24 mouse cellular contexts compared by ENCODE assay signal in the genomic region with DNA sequence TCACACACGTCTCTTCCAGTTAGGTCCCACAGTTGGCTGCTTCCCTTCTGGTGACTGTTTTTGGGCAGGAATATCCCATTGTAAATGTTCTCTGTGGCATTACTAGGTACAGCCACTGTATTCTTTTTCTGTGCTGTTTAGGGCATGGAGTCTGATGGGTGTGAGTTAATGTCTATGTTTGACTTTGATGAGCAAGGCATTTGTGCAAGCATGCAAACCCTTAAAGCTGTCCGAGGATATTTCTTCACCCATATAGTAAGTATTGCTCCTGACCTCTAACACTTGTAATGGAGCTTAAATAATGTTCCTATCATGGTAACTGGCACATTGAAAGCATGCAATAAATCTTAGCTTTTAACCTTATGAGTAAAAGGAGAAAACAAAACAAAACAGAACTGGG.
"Had no signal": no experiment of that assay in that cellular context is flagged by ENCODE, and none has a peak within 500 bp of the region (broad histone marks: within the 10 kb centered on the region; RNA-seq: fewer than 3 reads in every experiment).

No protein-coding gene starts in this region.

- H3K9ac ChIP-seq: heart, embryonic 12.5 days; hindbrain, embryonic 15.5 days; intestine, embryonic 15.5 days; limb, embryonic 12.5 days had no signal

- H3K36me3 ChIP-seq: heart, embryonic 10.5 days; heart, embryonic 12.5 days; hindbrain, embryonic 10.5 days; hindbrain, embryonic 15.5 days; intestine, embryonic 15.5 days; limb, embryonic 10.5 days; limb, embryonic 12.5 days had no signal

- H3K4me1 ChIP-seq: heart, embryonic 10.5 days; heart, embryonic 12.5 days; hindbrain, embryonic 15.5 days; intestine, embryonic 15.5 days; limb, embryonic 10.5 days; limb, embryonic 12.5 days had no signal

- ATAC-seq: inflammation-experienced regulatory T-cells, adult 6 months; intestine, embryonic 15.5 days; intestine, postnatal 0 days had no signal

- H3K27me3 ChIP-seq: heart, embryonic 12.5 days; hindbrain, embryonic 15.5 days; intestine, embryonic 15.5 days; limb, embryonic 12.5 days had no signal

- H3K27ac ChIP-seq: gastrocnemius, adult 2 months; heart, embryonic 10.5 days; hindbrain, embryonic 10.5 days; hindbrain, embryonic 15.5 days; intestine, embryonic 15.5 days; layer of hippocampus, adult 2 months; left cerebral cortex, adult 2 months; limb, embryonic 10.5 days; limb, embryonic 12.5 days had no signal

- H3K4me2 ChIP-seq: heart, embryonic 12.5 days; hindbrain, embryonic 15.5 days; intestine, embryonic 15.5 days; limb, embryonic 12.5 days; liver, embryonic 11.5 days had no signal

- DNase-seq: gastrocnemius, adult 2 months; gastrocnemius, postnatal 10 days; gastrocnemius, postnatal 25 days; heart, adult 18-20 months; heart, postnatal 10 days; heart, postnatal 4 days; kidney, adult 18-20 months; kidney, adult 8-10 months; kidney, postnatal 10 days; kidney, postnatal 25 days; kidney, postnatal 4 days; liver had no signal

- H3K9me3 ChIP-seq: heart, embryonic 10.5 days; heart, embryonic 12.5 days; hindbrain, embryonic 10.5 days; hindbrain, embryonic 15.5 days; intestine, embryonic 15.5 days; limb, embryonic 10.5 days; limb, embryonic 12.5 days had no signal

- H3K4me3 ChIP-seq: gastrocnemius, adult 2 months; heart, embryonic 10.5 days; heart, embryonic 12.5 days; hindbrain, embryonic 10.5 days; hindbrain, embryonic 15.5 days; intestine, embryonic 15.5 days; layer of hippocampus, adult 2 months; left cerebral cortex, adult 2 months; limb, embryonic 10.5 days; limb, embryonic 12.5 days had no signal
